Mouse (Mus musculus): ENCODE data around the gene Nufip1.
A peak's percentile ranks its signal among the peaks of the same experiment; 100 is the strongest.

The Nufip1 gene

GRCm38 (mm10) chr14:76179343-76179742 is 68.7 kb downstream of the Nufip1 start:
- DNase-seq (ENCODE audit: low read depth, low spot score): peak; percentile 38
- Histone ChIP-seq H3K36me3 (ENCODE audit: control insufficient read depth, insufficient read depth, low read length, poor library complexity, severe bottlenecking) (no peaks in the 10 kb centered on the region), H3K27me3 (ENCODE audit: control insufficient read depth, insufficient read depth, low read length, poor library complexity, severe bottlenecking) (no peaks in the 10 kb centered on the region)

DNA sequence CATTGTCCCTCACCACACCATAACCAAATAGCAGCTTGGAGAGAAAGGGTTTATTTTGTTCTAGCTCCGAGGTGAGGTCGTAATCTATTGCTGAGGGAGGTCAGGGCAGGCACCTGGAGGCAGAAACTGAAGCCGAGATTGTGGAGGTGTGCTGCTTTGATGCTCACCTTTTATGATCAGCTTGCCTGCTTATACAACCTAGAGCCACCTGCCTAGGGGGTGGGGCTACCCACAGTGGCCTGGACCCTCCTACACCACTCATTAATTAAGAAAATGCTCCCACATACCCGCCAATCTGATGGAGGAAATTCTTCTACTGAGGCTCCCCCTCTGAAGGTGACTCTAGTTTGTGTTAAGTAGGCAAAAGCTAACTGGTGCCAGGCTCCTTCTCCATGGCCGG is 74.7 kb downstream of the Nufip1 start:
- no peak for DNase-seq (ENCODE audit: low read depth, low spot score)
- no peaks in the 10 kb centered on the region for H3K36me3 ChIP-seq (ENCODE audit: control insufficient read depth, insufficient read depth, low read length, poor library complexity, severe bottlenecking)

GRCm38 (mm10) chr14:76186299-76186698 is 75.6 kb downstream of the Nufip1 start:
- no peak for DNase-seq (ENCODE audit: low read depth, low spot score)
- no peaks in the 10 kb centered on the region for H3K27me3 ChIP-seq (ENCODE audit: control insufficient read depth, insufficient read depth, low read length, poor library complexity, severe bottlenecking)

More for the DNA sequence above, 74.7 kb downstream of the Nufip1 start:
- H3K27me3 ChIP-seq (ENCODE audit: control insufficient read depth, insufficient read depth, low read length, poor library complexity, severe bottlenecking): no peaks in the 10 kb centered on the region

More at GRCm38 (mm10) chr14:76186299-76186698, 75.6 kb downstream of the Nufip1 start:
- H3K36me3 ChIP-seq (ENCODE audit: control insufficient read depth, insufficient read depth, low read length, poor library complexity, severe bottlenecking): no peaks in the 10 kb centered on the region

Measured in splenic B cell, adult 2 months (primary cell).